Mouse (Mus musculus): ENCODE results near the gene Stat2. TPM values are rescaled to one million over a fixed set of nuclear protein-coding genes. Genes with fewer than 3 reads are reported as not detected.
"Not testable (repeated sequence)": the region's sequence is repeated elsewhere in the genome, so short reads cannot be mapped to it uniquely, and the experiment has no call there.

Gene Stat2
- polyA plus RNA-seq, 1 experiment, result 34.5 TPM

GRCm38 (mm10) chr10:128327610-128328009, 57.3 kb downstream of the Stat2 start:
- H3K27ac ChIP-seq (ENCODE audit: insufficient read depth, low read length), result no peak overlapping the region
- no peak overlapping the region for H3K4me3 ChIP-seq (ENCODE audit: insufficient read depth, low read length)
- TF ChIP-seq CTCF (IDR thresholded peaks at IDR 0.05; ENCODE audit: borderline replicate concordance, insufficient read depth, low read length) (0 out of 2 replicates have a peak, but pooled peaks have one; percentile 31), POLR2A (IDR thresholded peaks at IDR 0.05; ENCODE audit: low read depth, low read length) (no peak)
- no peaks in the 10 kb centered on the region for H3K4me1 ChIP-seq (ENCODE audit: control insufficient read depth, insufficient read depth, low read length)

- H3K4me3 ChIP-seq (ENCODE audit: insufficient read depth, low read length); H3K4me1 ChIP-seq (ENCODE audit: control insufficient read depth, insufficient read depth, low read length); H3K27ac ChIP-seq (ENCODE audit: insufficient read depth, low read length): not testable (repeated sequence)
These were observed 62.2 kb downstream of the Stat2 start for GRCm38 (mm10) chr10:128332358-128333249.

GRCm38 (mm10) chr10:128335582-128335981, 65.2 kb downstream of the Stat2 start:
- TF ChIP-seq POLR2A (IDR thresholded peaks at IDR 0.05; ENCODE audit: low read depth, low read length) (no peak), CTCF (IDR thresholded peaks at IDR 0.05; ENCODE audit: borderline replicate concordance, insufficient read depth, low read length) (no peak)
- Histone ChIP-seq H3K4me3 (ENCODE audit: insufficient read depth, low read length) (no peak overlapping the region), H3K4me1 (ENCODE audit: control insufficient read depth, insufficient read depth, low read length) (peaks cover 5% of the 10 kb centered on the region), H3K27ac (ENCODE audit: insufficient read depth, low read length) (no peak overlapping the region)

GRCm38 (mm10) chr10:128336195-128336594, 65.8 kb downstream of the Stat2 start:
- no peak overlapping the region for H3K27ac ChIP-seq (ENCODE audit: insufficient read depth, low read length)
- H3K4me3 ChIP-seq (ENCODE audit: insufficient read depth, low read length), result no peak overlapping the region
- peaks cover 5% of the 10 kb centered on the region for H3K4me1 ChIP-seq (ENCODE audit: control insufficient read depth, insufficient read depth, low read length)
- no peak for TF ChIP-seq POLR2A (IDR thresholded peaks at IDR 0.05; ENCODE audit: low read depth, low read length)
- TF ChIP-seq CTCF (IDR thresholded peaks at IDR 0.05; ENCODE audit: borderline replicate concordance, insufficient read depth, low read length), result no peak

- H3K27ac ChIP-seq (ENCODE audit: insufficient read depth, low read length), result peak overlapping the region; percentile 67; the same call in 1 of the 2 replicates
- H3K4me3 ChIP-seq (ENCODE audit: insufficient read depth, low read length), result peak overlapping the region; percentile 54
- peaks cover 5% of the 10 kb centered on the region for H3K4me1 ChIP-seq (ENCODE audit: control insufficient read depth, insufficient read depth, low read length)
- TF ChIP-seq CTCF (IDR thresholded peaks at IDR 0.05; ENCODE audit: borderline replicate concordance, insufficient read depth, low read length) (no peak), POLR2A (IDR thresholded peaks at IDR 0.05; ENCODE audit: low read depth, low read length) (no peak; the same call in 1 of the 2 replicates)
These were observed 66.2 kb downstream of the Stat2 start for GRCm38 (mm10) chr10:128336597-128336996.

- H3K4me3 ChIP-seq (ENCODE audit: insufficient read depth, low read length), result peak within 1 kb of the TSS; percentile 92
- TF ChIP-seq POLR2A (IDR thresholded peaks at IDR 0.05; ENCODE audit: low read depth, low read length) (peak; percentile 80), CTCF (IDR thresholded peaks at IDR 0.05; ENCODE audit: borderline replicate concordance, insufficient read depth, low read length) (no peak)
- H3K27ac ChIP-seq (ENCODE audit: insufficient read depth, low read length), result peak within 1 kb of the TSS; percentile 67
- H3K4me1 ChIP-seq (ENCODE audit: control insufficient read depth, insufficient read depth, low read length), result peaks cover 5% of the 10 kb centered on the region
These were observed 67.2 kb downstream of the Stat2 start, which contains the start of gene Cs for GRCm38 (mm10) chr10:128337306-128338181. Cs (plus strand) TSS chr10:128337734.

- Histone ChIP-seq H3K4me1 (ENCODE audit: control insufficient read depth, insufficient read depth, low read length) (peaks cover 6% of the 10 kb centered on the region), H3K27ac (ENCODE audit: insufficient read depth, low read length) (0 out of 2 replicates have a peak overlapping the region, but pooled peaks have one; percentile 53), H3K4me3 (ENCODE audit: insufficient read depth, low read length) (peak overlapping the region; percentile 92)
- TF ChIP-seq CTCF (IDR thresholded peaks at IDR 0.05; ENCODE audit: borderline replicate concordance, insufficient read depth, low read length) (no peak), POLR2A (IDR thresholded peaks at IDR 0.05; ENCODE audit: low read depth, low read length) (no peak)
These were observed 68.1 kb downstream of the Stat2 start for GRCm38 (mm10) chr10:128338415-128338814.

- TF ChIP-seq POLR2A (IDR thresholded peaks at IDR 0.05; ENCODE audit: low read depth, low read length) (no peak), CTCF (IDR thresholded peaks at IDR 0.05; ENCODE audit: borderline replicate concordance, insufficient read depth, low read length) (no peak)
- H3K27ac ChIP-seq (ENCODE audit: insufficient read depth, low read length), result no peak overlapping the region
- peak overlapping the region; percentile 92 for H3K4me3 ChIP-seq (ENCODE audit: insufficient read depth, low read length)
These were observed 68.6 kb downstream of the Stat2 start for GRCm38 (mm10) chr10:128338948-128339347.

GRCm38 (mm10) chr10:128340257-128340656, 69.9 kb downstream of the Stat2 start:
- TF ChIP-seq POLR2A (IDR thresholded peaks at IDR 0.05; ENCODE audit: low read depth, low read length), result no peak
- no peak for TF ChIP-seq CTCF (IDR thresholded peaks at IDR 0.05; ENCODE audit: borderline replicate concordance, insufficient read depth, low read length)
- H3K27ac ChIP-seq (ENCODE audit: insufficient read depth, low read length), result no peak overlapping the region
- peaks cover 10% of the 10 kb centered on the region for H3K4me1 ChIP-seq (ENCODE audit: control insufficient read depth, insufficient read depth, low read length)
- H3K4me3 ChIP-seq (ENCODE audit: insufficient read depth, low read length), result no peak overlapping the region

More at GRCm38 (mm10) chr10:128338948-128339347, 68.6 kb downstream of the Stat2 start:
- peaks cover 7% of the 10 kb centered on the region for H3K4me1 ChIP-seq (ENCODE audit: control insufficient read depth, insufficient read depth, low read length)

Other genes with a start within 250 kb of the Stat2 start
- gene Naca, start 235.0 kb upstream of the Stat2 start, polyA plus RNA-seq (2011; ENCODE audit: insufficient read length, low read depth, missing spikeins), result 887 and 940 TPM in 2 replicates
- 270 and 308 TPM in 2 replicates for gene Ptges3, start 211.6 kb upstream of the Stat2 start, polyA plus RNA-seq (2011; ENCODE audit: insufficient read length, low read depth, missing spikeins)
- 979 and 1,112 TPM in 2 replicates for gene Atp5b, start 187.3 kb upstream of the Stat2 start, polyA plus RNA-seq (2011; ENCODE audit: insufficient read length, low read depth, missing spikeins)
- 32.4 and 36.8 TPM in 2 replicates for gene Baz2a, start 179.0 kb upstream of the Stat2 start, polyA plus RNA-seq (2011; ENCODE audit: insufficient read length, low read depth, missing spikeins)
- gene Rbms2, start 90.3 kb upstream of the Stat2 start, polyA plus RNA-seq (2011; ENCODE audit: insufficient read length, low read depth, missing spikeins), result 167 and 198 TPM in 2 replicates
- 1.1 and 1.2 TPM in 2 replicates for gene Gls2, start 76.1 kb upstream of the Stat2 start, polyA plus RNA-seq (2011; ENCODE audit: insufficient read length, low read depth, missing spikeins)
- 14.5 and 17.6 TPM in 2 replicates for gene Spryd4, start 58.8 kb upstream of the Stat2 start, polyA plus RNA-seq (2011; ENCODE audit: insufficient read length, low read depth, missing spikeins)
- not detected in 2 replicates for gene Mip, start 44.7 kb upstream of the Stat2 start, polyA plus RNA-seq (2011; ENCODE audit: insufficient read length, low read depth, missing spikeins)
- gene Timeless, start 38.5 kb upstream of the Stat2 start, polyA plus RNA-seq (2011; ENCODE audit: insufficient read length, low read depth, missing spikeins), result 9.7 and 18.9 TPM in 2 replicates
- gene Apon, start 16.5 kb upstream of the Stat2 start, polyA plus RNA-seq (2011; ENCODE audit: insufficient read length, low read depth, missing spikeins), result 0.30 TPM in 1 of 2 replicates, not detected in the other
- not detected in 2 replicates for gene Apof, start 1.9 kb upstream of the Stat2 start, polyA plus RNA-seq (2011; ENCODE audit: insufficient read length, low read depth, missing spikeins)
- gene Il23a, start 28.2 kb downstream of the Stat2 start, polyA plus RNA-seq (2011; ENCODE audit: insufficient read length, low read depth, missing spikeins), result 0.42 TPM in 1 of 2 replicates, not detected in the other
- gene Pan2, start 32.8 kb downstream of the Stat2 start, polyA plus RNA-seq (2011; ENCODE audit: insufficient read length, low read depth, missing spikeins), result 10.2 and 14.2 TPM in 2 replicates
- gene Cnpy2, start 51.9 kb downstream of the Stat2 start, polyA plus RNA-seq (2011; ENCODE audit: insufficient read length, low read depth, missing spikeins), result 121 and 145 TPM in 2 replicates
- gene Cs, start 67.2 kb downstream of the Stat2 start, polyA plus RNA-seq (2011; ENCODE audit: insufficient read length, low read depth, missing spikeins), result 204 and 207 TPM in 2 replicates
- gene Coq10a, start 98.4 kb downstream of the Stat2 start, polyA plus RNA-seq (2011; ENCODE audit: insufficient read length, low read depth, missing spikeins), result 20.5 and 24.6 TPM in 2 replicates
- gene Ankrd52, start 106.6 kb downstream of the Stat2 start, polyA plus RNA-seq (2011; ENCODE audit: insufficient read length, low read depth, missing spikeins), result 59.1 and 63.1 TPM in 2 replicates
- not detected in 2 replicates for gene Slc39a5, start 130.7 kb downstream of the Stat2 start, polyA plus RNA-seq (2011; ENCODE audit: insufficient read length, low read depth, missing spikeins)
- gene Nabp2, start 140.9 kb downstream of the Stat2 start, polyA plus RNA-seq (2011; ENCODE audit: insufficient read length, low read depth, missing spikeins), result 42.0 and 44.9 TPM in 2 replicates
- 42.1 and 45.6 TPM in 2 replicates for gene Rnf41, start 141.1 kb downstream of the Stat2 start, polyA plus RNA-seq (2011; ENCODE audit: insufficient read length, low read depth, missing spikeins)
- 100 and 117 TPM in 2 replicates for gene Smarcc2, start 188.7 kb downstream of the Stat2 start, polyA plus RNA-seq (2011; ENCODE audit: insufficient read length, low read depth, missing spikeins)
- 2,243 and 2,568 TPM in 2 replicates for gene Myl6, start 223.6 kb downstream of the Stat2 start, polyA plus RNA-seq (2011; ENCODE audit: insufficient read length, low read depth, missing spikeins)
- 9.4 and 10.6 TPM in 2 replicates for gene Myl6b, start 228.1 kb downstream of the Stat2 start, polyA plus RNA-seq (2011; ENCODE audit: insufficient read length, low read depth, missing spikeins)

All from embryonic fibroblast, embryonic 13.5 days (primary cell).